Mouse (Mus musculus) brain, embryonic 14.5 days (tissue): ENCODE measurements around the gene Ptprt.

Source experiments
- CTCF ChIP-seq: fragments of 200-500 bp; IDR thresholded peaks from 2 replicates; pipeline ENCODE4 v1.5.1; 2012; ENCODE audit warnings: inconsistent platforms, mild to moderate bottlenecking, moderate library complexity, borderline replicate concordance; ENCODE audit not compliant: insufficient read depth, insufficient read length; ENCODE audit errors: extremely low read depth
- POLR2A ChIP-seq: fragments of 200-500 bp; IDR thresholded peaks from 2 replicates; pipeline ENCODE4 v1.6.1; 2012; ENCODE audit warnings: mild to moderate bottlenecking, inconsistent platforms, borderline replicate concordance; ENCODE audit not compliant: poor library complexity, insufficient read depth, insufficient read length, severe bottlenecking; ENCODE audit errors: extremely low read depth

DNA sequence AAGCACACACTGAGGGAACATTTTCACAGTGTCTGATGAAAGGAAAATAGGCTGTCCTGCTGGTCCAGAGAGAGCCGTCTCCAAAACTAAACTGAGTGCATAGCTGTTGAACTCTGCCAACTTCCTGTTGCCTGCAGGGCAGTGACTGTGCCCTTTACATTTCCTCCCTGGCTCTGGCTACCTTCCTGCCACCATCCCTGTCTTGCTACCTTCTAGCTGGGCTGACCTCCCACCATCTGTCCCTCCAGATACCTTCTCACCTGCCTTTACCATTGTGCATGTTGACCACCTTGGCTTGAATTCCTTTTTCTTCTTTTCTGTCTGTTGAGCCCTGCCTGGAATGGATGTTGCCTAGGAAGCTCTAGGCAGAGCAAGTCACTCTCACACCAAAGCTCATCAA lies 1133.8 kb downstream of the Ptprt start:
- TF ChIP-seq CTCF (no peak), POLR2A (no peak)
